Mouse (Mus musculus): ENCODE data around the gene Cd37.
"Not testable (repeated sequence)": the region's sequence is repeated elsewhere in the genome, so short reads cannot be mapped to it uniquely, and the experiment has no call there.

GRCm38 (mm10) chr7:45255822-45256221, 16.9 kb upstream of the Cd37 start:
- TF ChIP-seq CTCF (IDR thresholded peaks at IDR 0.05); POLR2A (IDR thresholded peaks at IDR 0.05; ENCODE audit: insufficient read depth, low read depth, low read length): not testable (repeated sequence)

Data from heart, adult 2 months (tissue).